Mouse (Mus musculus): ENCODE results near the gene Nampt.

Gene Nampt

DNA sequence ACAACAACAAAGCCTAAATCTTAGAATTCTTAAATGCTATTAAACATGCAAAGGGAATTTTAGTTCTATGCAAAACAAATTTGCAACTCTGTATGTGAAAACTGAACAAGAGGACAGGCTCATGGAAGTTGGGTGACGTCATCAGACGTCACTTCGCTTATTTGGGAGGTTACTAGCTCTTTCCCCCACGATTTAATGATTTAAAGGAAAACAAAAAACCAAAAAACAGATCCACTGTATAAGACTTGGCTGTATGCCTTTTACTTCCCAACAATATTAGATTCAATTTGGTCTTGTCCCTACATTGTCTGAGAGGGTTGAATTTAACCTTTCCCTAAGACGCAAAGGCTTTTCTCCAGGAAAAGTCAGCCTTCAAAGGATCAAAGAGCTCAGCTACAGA, at the start of gene Nampt:
Gene Nampt, plus strand, starts transcription at position 130 of the 400 bp plus-strand sequence.
- DNase-seq = no peak

DNA sequence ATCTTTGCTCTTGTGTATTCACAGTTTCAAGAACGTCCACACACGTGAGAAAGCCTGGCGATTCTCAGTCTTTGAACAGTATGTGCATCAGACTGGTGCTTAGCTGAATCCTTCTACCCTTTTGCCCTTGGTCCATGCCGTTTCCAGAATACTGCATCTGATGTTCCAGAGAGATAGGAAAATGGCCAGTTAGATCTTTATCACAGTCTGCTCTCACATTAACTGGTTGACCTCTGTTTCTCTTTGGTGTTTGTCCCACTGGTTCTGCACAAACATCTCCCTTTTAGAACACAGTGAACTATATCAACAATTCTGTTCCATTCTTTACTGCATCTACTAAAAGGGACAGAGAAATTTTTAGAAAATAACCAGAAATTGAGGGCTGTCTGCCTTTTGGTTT, 48.6 kb upstream of the Nampt start:
- DNase-seq = no peak

DNA sequence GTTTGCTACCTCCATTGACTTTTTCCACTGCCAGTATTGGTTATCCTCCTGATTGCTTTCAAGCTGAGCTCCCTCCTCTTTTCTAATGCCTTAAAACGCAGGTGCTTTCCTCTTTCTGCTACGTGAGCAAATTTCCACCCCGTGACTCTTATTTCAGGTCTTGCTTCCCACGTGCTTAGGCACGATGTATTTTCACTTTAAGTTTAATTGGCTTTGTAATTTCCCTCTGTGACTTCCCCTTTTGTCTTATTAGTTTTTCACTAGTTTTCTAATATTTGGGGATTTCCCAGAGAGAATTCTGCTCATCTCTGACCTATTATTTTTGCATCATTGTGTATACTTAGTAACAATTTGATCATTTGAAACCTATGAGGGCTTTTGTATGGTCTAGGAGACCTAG, 44.8 kb upstream of the Nampt start:
- peak in 1 of 2 experiments; percentile 72 for DNase-seq

DNA sequence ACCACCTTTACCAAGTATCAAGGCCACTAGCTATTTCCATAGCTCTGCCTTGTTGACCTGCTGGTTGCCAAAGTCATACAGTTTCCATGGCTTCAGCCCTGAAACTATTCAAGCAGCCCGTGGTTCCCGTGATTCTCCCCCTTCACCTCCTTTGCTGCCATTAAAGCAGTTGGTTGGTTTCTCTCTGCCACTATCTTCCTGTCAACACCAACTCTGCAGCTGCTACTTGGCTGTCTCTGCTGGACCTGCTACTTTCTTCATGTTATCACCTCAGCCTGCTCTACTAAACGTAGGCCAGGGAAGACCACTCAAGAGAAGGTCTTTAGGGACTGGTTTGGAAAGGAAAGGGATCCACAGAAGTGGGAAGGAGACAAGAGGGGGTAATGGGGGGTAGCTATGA, 30.3 kb upstream of the Nampt start:
- DNase-seq = no peak

DNA sequence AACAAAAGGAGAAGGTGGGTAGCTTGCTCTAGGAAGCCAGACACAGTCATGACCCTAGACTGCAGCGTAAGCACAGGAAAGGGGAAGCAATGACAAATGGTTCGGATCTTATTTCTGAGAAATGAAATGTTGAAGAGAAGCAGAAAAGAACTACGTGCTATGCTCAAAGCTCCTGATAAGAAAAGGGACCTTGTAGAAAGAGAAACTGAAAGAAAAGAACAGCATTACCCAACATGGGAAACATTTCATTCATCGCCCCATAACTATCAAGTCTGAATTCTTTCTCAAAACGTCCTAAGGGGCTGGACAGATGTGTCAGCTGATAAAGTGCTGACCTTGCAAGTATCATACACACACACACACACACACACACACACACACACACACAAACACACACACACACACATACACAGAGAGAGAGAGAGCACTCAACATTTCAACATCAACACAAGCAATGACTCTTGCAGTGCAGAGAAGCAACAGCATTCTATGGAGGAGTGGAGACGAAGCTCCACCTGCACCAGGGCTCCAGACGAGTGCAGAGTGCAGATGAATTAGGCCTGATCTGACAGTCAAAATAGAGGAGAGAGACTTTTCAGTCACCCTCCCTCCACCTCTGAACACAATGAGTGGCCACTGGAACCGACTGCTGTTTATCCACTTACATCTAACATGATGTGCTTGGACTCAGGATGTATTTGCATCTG, 23.4 kb upstream of the Nampt start:
- peak in 1 of 2 experiments; percentile 17 for DNase-seq

DNA sequence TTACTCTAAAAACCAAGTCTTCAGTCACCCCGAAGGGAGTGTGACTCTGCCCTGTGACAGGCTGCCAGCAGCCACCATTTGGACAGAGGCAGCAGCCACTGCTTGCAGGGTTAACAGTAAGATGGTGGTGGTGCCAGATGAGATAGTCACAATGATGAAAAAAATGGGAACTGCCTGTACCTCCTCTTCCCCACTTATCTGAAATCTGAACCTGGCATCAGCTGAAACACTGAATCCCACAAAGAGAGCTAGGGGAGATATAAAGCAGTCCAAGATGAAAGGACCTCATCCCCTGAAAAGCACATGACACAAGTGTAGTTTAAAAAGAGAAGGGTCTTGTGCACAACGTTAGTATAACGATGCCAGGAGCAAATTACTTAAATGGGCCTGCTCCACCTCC, 21.9 kb upstream of the Nampt start:
- no peak for DNase-seq

DNA sequence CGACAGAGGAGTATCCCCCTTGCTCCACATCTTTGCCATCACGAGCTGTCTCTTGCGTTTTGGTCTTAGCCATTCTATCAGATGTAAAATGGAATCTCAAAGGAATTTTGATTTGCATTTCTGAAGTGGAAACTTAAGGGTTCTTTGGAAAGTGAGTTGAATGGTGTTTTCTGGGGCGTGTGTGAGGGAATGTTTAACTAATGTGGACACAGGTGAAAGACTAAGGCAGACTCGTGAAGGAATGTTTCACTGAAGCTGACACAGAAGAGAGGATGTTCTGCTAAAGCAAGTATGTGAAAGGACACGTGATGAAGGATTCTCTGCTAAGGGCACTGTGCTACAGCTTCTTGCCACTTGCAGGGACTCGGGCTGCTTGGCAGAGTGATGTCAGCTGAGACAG, 18.3 kb upstream of the Nampt start:
- DNase-seq = no peak

DNA sequence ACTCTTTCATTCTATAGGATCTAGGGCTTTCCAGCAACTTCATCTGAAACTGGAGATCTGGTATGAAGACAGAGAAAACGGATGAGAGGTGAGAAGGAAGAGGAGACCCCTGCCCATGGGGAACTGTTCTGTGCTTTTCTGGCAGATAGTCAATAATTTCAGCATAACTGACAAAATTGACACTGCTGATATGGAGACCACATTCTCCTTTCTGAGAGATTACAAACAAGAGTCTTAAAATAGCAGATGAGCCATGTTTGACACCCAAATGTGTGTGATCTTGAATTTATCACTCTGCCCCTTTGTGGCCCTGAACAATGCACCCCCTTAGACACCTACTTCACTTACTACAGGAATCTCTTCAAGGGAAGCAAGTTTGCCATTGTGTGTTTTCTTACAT, 13.8 kb upstream of the Nampt start:
- DNase-seq = no peak

DNA sequence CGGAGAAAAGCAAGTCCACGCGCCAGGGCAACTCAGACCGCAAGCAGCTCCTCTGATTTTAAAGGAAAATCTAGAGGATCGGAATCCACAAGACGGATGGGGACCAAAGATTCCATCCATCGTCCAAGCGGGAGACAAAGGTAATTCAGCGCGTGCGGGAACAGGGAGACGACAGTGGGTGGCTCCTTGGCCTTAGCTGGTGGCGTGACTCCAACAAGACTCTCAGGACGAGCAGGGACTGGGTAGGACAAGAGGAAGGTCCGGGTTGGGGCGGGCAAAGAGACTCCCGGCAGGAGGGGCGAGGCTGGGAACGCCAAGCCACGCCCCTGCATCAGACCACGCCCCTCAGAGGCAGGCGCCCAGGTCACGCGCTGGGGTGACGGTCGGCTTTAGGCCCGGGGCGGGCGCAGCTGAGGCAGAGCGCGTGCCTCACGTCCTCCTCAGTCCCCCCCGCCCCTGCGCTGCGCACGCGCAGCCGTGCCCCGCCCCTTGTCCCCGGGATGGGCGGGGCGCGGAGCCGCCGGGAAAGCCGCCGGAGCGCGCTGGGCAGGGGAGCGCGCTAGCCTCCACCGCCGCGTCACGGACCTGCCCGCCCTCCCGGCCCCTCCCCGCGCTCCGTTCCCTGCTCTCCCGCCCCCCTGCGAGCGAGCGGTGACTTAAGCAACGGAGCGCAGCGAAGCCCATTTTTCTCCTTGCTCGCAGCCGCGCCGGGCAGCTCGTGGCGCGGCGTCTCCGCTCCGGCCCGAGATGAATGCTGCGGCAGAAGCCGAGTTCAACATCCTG, 669 bp downstream of the Nampt start:
- peak; percentile 99 for DNase-seq

DNA sequence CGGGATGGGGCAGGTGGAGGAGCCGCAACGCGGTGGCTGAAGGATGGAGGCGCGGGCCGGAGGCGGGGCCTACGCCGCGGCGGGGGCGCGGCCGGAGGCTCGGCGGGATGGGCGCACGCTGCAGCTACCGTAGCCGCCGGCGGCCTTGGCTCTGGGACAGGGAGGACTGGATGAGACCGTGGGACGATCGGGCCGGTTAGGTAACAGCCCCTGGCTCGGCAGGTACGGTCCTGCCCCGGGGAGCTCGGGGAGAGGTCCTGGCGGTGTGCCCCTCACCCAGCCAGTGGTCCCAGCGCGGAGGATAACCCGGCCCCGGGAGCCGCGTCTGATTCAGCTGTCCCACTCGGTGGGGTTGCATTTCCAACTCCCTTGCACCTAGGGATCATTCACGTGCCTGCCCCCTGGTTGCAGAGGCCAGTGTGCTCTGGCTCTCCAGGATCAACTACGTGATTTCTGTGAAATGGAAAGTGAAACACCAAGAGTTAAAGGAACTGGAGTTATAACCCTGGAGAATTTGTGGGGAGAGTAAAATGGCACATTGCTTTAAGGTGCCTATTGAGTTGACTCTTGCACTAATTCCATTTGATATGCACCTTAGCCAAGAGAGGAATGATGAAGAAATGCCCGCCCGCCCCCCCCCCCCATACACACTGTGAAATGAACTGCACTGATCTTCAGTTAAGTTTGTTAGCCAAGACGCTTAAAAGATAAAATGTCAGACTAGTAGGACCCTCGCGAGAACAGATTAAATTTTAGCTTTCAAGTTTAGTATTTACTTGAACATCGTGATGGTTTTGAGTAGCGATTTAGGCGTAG, 1.6 kb downstream of the Nampt start:
- peak; percentile 71 to 79 for DNase-seq

DNA sequence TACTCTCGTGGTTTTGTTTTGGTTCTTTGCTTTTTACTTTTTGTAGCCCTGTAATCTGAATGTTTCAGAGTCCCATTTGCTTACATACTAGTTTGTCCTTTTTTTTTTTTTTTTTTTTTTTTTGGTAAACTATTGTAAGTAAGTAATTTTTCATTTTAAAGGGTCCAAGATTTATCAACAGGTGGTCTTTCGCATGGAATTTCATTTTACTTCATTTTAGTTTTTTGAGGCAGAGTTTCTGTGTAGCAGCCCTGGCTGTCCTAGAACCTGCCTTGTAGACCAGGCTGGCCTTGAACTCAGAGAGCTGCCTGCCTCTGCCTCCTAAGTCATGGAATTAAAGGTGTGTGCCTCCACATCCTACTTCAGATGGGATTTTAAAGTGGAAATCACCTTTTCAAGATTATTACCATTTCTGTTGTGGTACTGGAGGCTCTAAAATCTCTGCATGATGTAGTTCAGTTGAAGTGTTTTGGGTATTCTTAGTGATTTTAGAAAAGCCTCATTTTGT, 2.2 kb downstream of the Nampt start:
- DNase-seq = no peak

DNA sequence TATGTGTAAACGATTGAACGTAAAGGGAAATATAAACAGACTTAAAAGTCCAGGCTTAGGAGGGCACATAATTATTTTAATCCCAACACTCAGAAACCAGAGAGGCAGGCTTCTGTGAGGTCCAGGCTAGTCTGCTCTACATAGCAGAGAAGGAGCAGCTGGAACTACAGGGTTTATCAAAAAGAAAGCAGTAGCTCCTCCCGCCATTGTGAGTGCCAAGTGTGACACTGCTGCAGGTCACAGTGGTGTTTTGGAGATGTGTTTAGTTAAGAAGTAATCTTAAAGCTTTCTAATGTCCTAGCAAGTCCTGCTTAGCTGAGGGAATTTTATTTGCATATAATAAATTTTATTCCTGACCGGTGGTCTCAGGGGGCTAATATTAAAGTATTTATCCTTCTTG, 2.7 kb downstream of the Nampt start:
- DNase-seq = no peak

DNA sequence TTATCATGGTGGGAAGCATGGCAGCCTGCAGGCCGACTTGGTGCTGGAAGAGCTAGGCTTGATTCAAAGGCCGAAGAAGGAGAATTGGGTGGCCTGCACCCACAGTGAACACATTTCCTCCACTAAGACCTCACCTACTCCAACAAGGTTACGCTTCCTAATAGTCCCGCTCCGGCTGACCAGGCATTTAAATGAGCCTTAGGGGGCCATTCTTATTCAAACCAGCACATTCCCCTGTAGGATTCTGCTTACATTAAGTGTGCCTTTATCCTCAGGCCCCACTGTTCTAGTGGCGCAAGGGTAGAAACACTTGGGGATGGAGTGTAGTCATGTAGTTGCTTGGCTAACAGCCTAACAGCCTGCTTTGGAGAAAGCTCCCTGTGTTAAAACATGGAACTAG, 5.2 kb downstream of the Nampt start:
- no peak for DNase-seq

DNA sequence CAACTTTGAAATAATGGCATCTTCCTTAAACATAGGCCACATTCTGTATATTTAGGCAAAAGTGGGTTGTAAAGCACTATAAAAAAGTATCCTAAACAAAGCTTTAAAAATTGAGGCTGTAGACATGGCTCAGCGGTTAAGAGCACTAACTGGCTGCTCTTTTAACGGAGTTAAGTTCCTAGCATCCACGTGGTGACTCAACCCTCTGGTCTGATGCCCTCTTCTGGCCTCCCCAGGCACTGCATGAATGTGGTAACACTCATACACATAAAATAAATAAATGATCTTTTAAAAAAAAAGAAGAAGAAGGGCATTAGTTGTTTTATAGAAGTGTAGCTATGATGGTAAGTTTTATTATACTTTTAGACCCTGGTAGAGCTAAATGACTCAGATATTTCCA, 7.6 kb downstream of the Nampt start:
- DNase-seq = peak; percentile 86 to 90

DNA sequence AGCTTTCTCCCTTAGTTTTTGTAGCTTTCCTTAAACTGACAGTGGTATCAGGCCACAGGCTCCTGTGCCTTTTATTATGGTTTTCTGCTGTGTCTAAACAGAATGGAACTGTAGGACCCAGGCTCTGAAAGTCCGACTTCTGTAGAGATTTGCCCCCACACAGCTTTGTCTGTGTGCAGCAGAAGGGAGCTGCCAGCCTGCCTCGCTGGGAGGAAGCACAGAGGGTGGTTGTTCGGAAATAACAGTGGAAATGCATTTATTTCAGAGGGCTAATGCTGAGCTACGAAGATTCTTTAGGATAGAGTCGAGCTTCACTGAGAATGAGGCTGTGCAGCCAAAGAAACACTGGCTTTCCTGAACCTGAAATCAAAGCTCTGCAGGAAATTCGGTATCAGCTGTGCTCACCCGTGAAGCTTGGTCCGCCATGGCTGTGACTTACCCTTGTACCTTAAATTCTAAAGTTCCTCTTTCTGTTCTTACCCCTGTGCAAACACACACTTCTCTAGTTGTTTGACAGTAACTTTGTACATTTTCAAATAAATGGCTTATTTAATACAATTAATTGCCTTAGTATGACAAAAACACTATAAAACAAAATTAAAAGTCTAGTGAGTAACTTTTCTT, 8.9 kb downstream of the Nampt start:
- peak; percentile 38 to 49 for DNase-seq

DNA sequence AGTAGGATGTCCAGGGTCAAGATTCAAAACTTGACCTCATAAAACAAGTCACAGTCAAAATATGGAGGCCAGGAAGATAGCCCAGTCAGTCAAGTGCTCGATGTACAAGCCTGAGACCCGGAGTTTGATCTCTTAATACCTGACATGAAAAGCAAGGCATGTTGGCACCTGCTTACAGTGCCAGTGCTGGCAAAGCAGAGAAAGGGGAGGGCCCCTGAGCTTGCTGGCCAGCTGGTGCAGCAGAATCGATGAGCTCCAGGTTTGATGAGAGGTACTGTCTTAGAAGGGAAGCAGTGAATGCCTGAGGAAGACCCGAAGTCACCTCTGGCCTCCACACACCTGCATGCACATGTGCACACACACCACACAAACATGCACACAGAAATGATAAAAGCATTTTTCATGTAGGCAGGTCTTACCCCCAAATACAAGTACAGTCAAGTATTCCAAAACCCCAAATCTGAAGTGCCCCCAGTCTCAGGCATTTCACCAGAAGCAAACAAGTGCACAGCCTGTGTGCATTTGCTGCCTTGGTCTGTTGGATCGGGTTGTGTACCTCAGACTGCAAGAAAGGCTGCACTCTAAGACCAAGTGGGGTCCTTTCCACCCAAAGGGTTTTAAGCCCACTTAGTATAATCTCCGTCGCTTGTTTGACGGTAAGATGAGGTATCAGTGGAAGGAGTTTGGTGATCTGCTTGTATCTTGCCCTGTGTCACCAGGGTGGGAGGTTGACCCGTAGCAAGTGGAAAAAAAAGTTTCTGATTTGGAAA, 10.2 kb downstream of the Nampt start:
- no peak for DNase-seq

DNA sequence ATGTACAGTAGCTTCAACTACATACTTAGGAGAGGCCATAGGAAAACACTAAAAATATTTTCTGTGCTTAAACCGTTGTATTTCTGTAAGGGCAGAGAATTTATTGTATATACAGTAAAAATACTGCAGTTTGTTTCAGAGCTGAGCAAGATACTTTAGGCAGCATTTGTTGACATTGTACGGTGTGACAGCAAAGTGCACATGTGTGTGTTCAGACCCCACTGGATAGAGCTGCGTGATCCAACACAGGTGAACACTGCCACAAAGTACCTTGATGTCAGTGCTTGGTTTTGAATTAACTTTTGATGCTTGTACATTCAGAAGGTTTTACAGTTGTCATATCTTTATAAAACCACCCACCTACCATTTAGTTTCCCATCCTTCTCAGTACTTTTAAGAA, 12.7 kb downstream of the Nampt start:
- no peak for DNase-seq

DNA sequence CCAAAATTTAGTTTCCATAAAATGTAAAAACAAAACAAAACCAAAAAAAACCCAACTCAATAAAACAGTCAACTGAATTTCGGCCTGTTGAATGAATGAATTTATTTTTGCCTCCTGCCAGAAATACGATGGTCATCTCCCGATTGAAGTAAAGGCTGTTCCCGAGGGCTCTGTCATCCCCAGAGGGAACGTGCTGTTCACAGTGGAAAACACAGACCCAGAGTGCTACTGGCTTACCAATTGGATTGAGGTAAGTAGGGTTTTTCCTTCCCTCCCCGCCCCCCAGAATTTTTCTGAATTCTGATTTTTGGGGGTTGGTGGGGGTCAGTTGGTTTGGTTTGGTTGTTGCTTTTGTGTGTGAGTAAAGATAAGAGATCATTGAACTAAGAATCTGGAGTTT, 15.4 kb downstream of the Nampt start:
- no peak for DNase-seq

DNA sequence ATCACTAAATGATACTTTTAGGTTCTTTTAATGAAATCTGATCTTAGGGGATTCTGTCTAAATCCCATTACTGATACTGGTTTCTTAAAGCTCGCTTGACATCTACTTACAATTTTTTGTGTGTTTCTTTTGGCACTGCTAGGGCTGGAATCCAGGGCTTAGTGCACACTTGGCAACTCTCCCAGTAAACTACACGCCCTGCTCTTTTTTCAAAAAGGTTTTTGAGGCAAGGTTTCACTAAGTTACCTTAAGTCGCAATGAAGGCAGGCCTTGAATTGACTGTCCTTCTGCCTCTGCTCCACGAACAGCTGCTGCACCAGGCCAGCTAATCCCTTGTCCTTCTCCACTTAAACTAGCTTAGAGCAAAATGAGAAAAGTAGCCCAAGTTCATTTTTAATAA, 15.9 kb downstream of the Nampt start:
- no peak for DNase-seq

DNA sequence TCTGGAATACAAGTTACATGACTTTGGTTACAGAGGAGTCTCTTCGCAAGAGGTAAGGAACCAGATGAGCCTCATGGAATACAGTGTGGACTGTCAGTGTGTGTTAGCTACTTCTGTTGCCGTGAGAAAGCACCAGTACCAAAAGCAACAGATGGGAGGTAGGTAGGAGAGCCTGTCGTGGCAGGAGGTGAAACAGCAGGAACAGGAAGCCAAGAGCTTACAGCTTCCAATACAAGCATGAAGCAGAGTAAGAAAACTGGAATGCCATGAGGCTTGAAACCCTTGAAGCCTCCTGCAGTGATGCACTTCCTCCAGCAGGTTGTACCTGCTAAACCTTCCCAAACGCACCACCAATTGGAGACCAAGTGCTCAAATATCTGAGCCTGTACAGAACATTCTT, 19.1 kb downstream of the Nampt start:
- no peak for DNase-seq

DNA sequence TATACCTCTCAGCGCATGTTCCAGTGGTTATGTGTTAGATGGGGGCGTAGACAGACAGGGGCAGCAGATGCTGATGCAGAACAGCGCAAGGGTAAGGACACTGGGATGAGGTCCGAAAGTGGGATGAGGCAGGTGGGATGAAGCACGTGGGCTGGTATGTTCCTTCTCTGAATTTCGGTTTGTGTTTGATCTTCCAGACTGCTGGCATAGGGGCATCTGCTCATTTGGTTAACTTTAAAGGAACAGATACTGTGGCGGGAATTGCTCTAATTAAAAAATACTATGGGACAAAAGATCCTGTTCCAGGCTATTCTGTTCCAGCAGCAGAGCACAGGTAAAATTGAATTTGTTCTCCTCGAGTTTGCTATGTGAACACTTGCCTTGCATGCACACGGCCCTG, 19.6 kb downstream of the Nampt start:
- DNase-seq = no peak

DNA sequence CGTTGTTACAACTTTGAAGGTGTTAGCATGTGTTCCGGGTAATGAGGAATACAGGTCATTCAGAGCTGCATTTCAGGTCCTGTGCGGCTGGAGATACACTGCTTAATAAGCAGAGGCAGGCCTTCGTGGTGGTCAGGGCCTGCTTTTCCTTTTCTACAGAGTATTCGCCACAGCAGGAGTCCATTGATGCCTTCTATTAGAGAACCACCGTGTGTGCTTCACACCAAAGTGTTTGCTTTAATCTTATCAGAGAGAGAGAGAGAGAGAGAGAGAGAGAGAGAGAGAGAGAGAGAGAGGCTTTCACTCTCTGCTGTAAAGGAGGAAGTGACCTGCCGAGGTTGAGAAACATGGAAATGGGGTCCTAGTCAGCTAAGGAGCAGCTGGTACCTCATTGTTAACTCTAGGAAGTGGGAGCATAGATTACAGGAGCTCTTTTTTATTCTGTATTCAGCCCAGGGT, 22.1 kb downstream of the Nampt start:
- DNase-seq = no peak
